Mouse (Mus musculus): ENCODE measurements around the gene 1810010D01Rik. TPM values are rescaled to one million over a fixed set of nuclear protein-coding genes. Genes with fewer than 3 reads are reported as not detected.

The 1810010D01Rik gene
- total RNA-seq, 2 experiments from 2014 or later = 0.67 TPM; not detected in 1

DNA sequence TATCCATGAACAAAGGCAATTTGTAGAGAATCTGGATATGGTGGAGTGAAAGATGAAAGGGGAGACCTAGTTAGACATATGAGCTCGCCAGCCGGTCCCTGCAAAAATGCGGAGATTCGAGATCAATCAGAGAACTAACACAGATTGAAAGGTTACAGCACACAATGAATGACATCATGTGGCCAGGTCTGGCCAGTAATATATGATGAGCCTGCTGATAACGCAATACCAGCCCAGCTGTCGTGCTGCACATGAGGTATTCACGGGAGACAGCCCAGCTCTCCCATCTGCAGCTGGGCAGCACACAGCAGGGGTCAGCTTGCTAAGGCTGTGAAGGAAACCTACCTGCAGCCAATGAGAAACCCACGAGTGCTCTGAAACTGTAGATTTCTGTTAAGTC is 18.6 kb downstream of the 1810010D01Rik start:
- DNase-seq = no peak
- intact Hi-C loops (cut with DNase I) = no loop called here
- no peak for TF ChIP-seq CTCF (IDR thresholded peaks at IDR 0.05)

DNA sequence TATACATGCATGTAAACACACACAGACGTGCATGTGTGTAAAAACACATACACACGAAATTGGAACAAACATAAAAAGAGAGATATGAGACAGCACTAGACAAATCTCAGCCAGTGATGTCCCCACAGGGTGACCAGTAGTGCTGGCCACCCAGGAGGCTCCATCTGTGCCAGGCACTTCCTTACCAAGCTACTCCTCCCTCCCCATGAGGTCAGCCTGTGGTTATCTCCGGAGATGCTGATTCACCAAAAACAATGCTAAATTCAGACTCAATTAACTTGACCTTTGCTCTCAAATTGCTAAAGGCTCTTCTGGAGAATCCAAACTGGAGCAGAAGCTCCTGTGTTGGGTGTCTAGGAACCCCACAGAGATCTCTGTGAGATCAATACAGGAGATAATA is 20.1 kb downstream of the 1810010D01Rik start:
- intact Hi-C loops (cut with DNase I) = no loop called here
- no peak for TF ChIP-seq CTCF (IDR thresholded peaks at IDR 0.05)
- H3K4me3 ChIP-seq = no peak overlapping the region
- H3K27ac ChIP-seq = no peak overlapping the region
- DNase-seq = no peak

More for the DNA sequence above, 18.6 kb downstream of the 1810010D01Rik start:
- H3K27ac ChIP-seq = no peak overlapping the region
- no peak overlapping the region for H3K4me3 ChIP-seq

GRCm38 (mm10) chr7:145182388-145182787 is 25.5 kb downstream of the 1810010D01Rik start:
- intact Hi-C loops (cut with DNase I) = no loop called here
- Histone ChIP-seq H3K27ac (no peak overlapping the region), H3K4me3 (no peak overlapping the region)
- no peak for TF ChIP-seq CTCF (IDR thresholded peaks at IDR 0.05)
- DNase-seq = no peak

DNA sequence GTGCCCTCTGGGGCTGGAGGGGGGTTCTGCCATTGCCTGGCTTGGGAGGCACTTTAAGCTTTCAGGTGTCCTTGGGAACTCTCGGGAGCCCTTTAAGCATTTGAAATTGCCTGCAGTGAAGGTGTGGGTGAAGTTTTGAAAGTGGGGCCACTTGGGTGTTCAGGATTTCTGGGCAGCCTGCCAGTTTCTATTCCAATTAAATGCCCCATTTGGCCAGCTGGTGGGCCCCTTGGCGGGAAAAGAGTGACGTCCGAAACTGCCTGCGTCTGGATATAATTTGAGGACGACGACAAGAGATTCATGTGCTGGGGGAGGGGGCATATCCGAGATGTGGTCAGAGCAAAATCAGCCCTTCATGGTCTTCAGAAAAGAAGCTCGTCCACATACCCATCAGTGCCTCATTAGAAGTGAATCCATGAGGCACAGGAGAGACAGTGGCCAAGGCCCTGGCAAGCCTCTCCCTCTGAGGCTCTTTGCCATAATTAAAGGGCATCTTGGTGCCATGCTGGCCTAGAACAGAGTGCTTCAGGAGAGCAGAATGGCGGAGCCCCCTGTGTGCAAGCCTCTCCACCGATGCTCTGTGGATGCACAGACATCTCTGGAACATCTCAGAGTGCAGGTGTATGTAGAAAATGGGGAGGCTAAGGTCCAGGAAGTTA is 26.4 kb downstream of the 1810010D01Rik start:
- Histone ChIP-seq H3K4me3 (no peak overlapping the region), H3K27ac (no peak overlapping the region)
- TF ChIP-seq CTCF (IDR thresholded peaks at IDR 0.05) = no peak
- intact Hi-C loops (cut with DNase I) = no loop called here
- no peak for DNase-seq

GRCm38 (mm10) chr7:145179691-145180091 is 28.2 kb downstream of the 1810010D01Rik start:
- Histone ChIP-seq H3K4me3 (no peak overlapping the region), H3K27ac (no peak overlapping the region)
- no peak for DNase-seq
- TF ChIP-seq CTCF (IDR thresholded peaks at IDR 0.05) = no peak
- intact Hi-C loops (cut with DNase I) = no loop called here

GRCm38 (mm10) chr7:145176750-145177589 is 30.9 kb downstream of the 1810010D01Rik start:
- intact Hi-C loops (cut with DNase I) = no loop called here
- no peak for DNase-seq
- H3K4me3 ChIP-seq = no peak overlapping the region
- TF ChIP-seq CTCF (IDR thresholded peaks at IDR 0.05) = no peak
- H3K27ac ChIP-seq = no peak overlapping the region

- Histone ChIP-seq H3K4me3 (no peak overlapping the region), H3K27ac (no peak overlapping the region)
- no peak for TF ChIP-seq CTCF (IDR thresholded peaks at IDR 0.05)
- no peak for DNase-seq
- intact Hi-C loops (cut with DNase I) = no loop called here
Measured at GRCm38 (mm10) chr7:145173563-145173962, 34.4 kb downstream of the 1810010D01Rik start.

GRCm38 (mm10) chr7:145173116-145173515 is 34.8 kb downstream of the 1810010D01Rik start:
- Histone ChIP-seq H3K4me3 (no peak overlapping the region), H3K27ac (no peak overlapping the region)
- DNase-seq = no peak
- intact Hi-C loops (cut with DNase I) = no loop called here
- no peak for TF ChIP-seq CTCF (IDR thresholded peaks at IDR 0.05)

DNA sequence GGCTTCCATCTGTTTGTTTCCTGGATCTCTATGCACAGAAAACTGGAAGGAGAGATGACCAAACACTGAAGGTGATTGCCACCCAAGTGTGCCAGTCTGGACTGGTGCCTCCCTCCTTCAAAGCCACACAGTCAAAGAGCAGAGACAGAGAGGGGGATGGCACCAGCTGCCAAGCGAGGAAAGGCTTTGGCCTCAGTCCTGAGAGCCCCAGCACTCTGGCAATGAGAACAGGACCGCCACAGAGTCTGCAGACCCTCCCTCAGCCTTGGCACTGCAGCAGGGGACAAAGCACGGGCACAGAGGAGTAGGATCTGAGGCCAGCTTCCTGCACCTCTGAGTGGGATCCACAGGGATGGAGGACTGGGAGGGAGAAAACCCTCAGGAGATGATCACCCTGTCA is 38.2 kb downstream of the 1810010D01Rik start:
- TF ChIP-seq CTCF (IDR thresholded peaks at IDR 0.05) = no peak
- Histone ChIP-seq H3K4me3 (no peak overlapping the region), H3K27ac (no peak overlapping the region)
- intact Hi-C loops (cut with DNase I) = no loop called here
- no peak for DNase-seq

- no peak overlapping the region for H3K27ac ChIP-seq
- no peak for TF ChIP-seq CTCF (IDR thresholded peaks at IDR 0.05)
- intact Hi-C loops (cut with DNase I) = no loop called here
- H3K4me3 ChIP-seq = no peak overlapping the region
- DNase-seq = no peak
Measured at GRCm38 (mm10) chr7:145159283-145160240, 48.4 kb downstream of the 1810010D01Rik start.

Other genes with a start within 250 kb of the 1810010D01Rik start
- 1 to 10 TPM; 1.4 to 1.5 TPM for gene Tpcn2, start 75.9 kb upstream of the 1810010D01Rik start, total RNA-seq (2021)
- 1 to 10 TPM; 2.7 to 2.8 TPM for gene Mrgprf, start 92.7 kb upstream of the 1810010D01Rik start, total RNA-seq (2021)
- gene Mrgprd, start 106.7 kb upstream of the 1810010D01Rik start, total RNA-seq (2021) = not detected

Measured in gastrocnemius, adult 2 months (tissue).